Mouse (Mus musculus) mammary gland, adult 2 months (tissue): ENCODE measurements around the gene Tnfsf13. TPM values are rescaled to one million over a fixed set of nuclear protein-coding genes. Genes with fewer than 3 reads are reported as not detected.

Experiments used
- polyA plus RNA-seq: library from polyadenylated mRNA; depleted of rRNA; stranded (reverse); fragments of >200 nt; gene quantifications from 2 replicates; pipeline ENCODE4 v1.2.3, GENCODE M21; 2012; ENCODE audit warnings: low replicate concordance; rRNA removed

The Tnfsf13 gene
- 5.2 and 9.5 TPM in 2 replicates for polyA plus RNA-seq

DNA sequence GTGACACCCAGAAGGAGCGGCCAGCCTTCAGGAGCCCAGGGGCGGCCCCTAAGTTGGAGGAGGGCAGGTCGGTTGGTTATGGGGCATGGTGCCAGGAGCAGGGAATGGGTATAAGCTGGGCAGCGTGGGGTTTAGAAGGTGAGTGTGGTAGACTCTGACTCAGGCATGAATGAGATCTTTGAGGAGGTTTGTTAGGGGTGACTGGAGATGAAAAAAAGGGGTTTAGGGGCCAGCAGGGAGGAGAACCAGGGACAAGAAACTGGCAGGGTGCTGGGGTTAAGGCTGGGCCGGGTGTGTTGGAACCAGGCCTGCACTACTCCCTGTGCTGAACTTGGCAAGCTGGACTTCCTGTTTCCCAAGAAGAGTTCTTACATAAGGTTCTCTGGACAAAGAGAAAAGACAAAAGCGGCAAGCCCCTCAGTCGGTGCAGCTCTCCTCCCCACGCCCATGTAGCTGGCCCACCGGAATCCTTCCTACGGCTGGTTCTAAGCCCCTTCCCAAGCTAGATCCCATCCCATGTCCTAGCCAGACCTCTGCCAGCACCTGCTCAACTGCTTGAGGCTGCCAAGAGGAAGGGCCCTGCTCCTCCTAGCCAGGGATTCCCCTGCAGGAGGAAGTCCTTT, at the start of gene Tnfsf13:
TSS of gene Tnfsf13 (minus strand) at position 259 of the 623 bp plus-strand sequence.

DNA sequence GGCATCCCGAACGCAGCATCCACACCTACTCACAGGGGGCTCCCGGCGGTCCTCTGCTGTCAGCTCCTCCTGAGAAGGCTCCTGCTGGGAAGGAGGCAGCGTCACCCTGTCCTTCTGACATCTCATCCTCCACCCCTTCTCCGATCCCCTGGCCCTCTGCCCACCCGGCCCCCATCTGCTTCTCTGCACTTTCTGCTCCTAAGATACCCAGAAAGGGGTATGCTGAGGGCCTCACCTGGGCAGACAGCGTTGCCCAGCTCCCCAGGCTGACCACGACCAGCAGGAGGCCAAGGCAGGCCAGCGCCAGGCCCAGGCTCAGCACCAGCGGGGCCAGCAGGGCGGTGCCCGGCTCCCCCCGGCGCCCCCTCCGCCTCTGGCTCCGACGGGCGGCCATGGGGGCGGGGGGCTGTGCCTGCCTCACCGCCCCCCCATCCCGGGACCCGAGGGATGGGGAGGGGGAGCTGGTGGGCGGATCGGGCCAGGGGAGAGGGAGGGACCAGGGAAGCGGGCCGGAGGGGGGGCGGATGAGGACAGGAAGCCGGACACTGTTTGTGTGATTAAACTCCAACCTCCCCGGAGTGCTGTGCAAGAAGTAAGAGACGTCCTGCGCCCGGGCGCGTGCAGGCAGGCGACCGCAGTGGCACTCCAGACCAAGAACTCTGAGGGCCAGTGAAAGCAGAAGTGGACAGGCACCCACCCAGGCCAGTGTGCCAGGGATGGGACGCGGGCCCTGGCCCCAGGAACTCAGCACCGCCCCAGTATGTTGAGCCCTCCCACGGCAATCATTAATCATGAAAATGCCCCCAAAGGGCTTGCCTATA, 10.0 kb upstream of the Tnfsf13 start, which contains the start of the genes Tnfsf12 and Tnfsfm13:
TSS of gene Tnfsf12 (minus strand) at position 489 of the 821 bp plus-strand sequence.
TSS of gene Tnfsfm13 (minus strand) at position 738 of the 821 bp plus-strand sequence.

DNA sequence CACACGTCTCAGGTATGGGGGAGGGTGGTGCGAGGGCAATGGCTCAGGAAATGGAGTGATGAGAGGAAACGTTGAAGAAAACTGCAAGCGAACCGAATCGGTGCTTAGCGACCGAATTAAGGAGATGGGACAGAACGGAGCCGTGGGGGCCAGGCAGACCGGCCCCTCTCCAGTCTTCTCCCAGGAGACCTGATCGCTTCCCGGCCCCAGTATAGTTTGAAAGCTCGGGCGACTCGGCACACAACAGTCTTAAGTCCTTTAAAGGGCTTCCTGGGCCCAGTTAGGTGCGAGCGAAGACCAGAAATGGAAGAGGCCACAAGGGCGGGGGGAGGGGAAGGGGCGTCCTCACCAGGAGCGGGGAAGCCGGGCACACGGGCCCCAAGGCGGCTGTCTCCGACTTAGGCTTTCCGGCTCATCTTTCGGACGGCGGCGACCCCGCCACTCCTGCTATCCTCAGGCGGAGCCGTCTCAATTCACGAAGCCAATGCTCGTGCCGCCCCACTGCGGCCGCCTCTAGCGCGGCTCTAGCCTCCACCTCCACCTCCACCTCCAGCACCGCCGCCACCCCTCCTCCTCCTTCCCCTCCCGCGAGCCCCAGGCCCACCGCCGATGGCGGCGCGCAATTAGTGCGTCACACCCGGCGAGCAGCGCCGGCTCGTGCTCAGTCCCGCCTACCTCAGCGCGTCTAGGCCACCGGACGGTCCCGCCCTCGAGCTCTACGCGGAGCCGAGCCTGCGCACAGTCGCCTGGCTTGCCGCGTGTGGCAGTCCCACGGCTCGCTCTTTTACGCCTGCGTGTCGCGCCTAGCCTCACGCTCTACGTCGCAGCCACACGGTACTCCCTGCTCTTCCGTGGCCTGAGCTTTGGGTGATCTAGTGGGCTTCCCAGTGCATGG, 4.0 kb downstream of the Tnfsf13 start, which contains the start of gene Senp3:
TSS of gene Senp3 (minus strand) at position 771 of the 895 bp plus-strand sequence.

DNA sequence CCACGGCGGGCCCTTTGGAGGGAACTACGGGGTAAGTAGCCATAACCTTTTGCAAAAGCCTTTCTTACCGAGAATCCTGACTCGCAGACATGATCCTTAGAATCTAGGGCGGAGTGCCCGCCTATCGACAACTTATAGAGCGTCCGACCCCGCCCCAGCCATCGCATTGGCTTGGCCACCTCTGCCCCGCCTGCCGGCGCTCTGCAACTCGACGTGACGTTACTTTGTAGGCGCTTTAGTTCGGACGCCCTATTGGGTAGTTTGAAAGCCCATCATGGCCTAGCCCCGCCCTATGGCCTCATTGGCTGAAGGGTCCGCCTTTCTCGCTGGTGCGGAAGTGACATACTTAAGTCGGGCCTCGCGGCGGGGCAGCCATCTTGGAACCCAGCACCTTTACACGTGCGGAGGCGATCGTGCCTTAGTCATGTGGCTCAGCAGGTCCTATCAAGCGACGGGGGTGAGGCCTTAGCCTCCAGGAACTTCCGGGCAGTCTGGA, 13.3 kb downstream of the Tnfsf13 start, which contains the start of gene Eif4a1:
TSS of gene Eif4a1 (minus strand) at position 213 of the 496 bp plus-strand sequence.

DNA sequence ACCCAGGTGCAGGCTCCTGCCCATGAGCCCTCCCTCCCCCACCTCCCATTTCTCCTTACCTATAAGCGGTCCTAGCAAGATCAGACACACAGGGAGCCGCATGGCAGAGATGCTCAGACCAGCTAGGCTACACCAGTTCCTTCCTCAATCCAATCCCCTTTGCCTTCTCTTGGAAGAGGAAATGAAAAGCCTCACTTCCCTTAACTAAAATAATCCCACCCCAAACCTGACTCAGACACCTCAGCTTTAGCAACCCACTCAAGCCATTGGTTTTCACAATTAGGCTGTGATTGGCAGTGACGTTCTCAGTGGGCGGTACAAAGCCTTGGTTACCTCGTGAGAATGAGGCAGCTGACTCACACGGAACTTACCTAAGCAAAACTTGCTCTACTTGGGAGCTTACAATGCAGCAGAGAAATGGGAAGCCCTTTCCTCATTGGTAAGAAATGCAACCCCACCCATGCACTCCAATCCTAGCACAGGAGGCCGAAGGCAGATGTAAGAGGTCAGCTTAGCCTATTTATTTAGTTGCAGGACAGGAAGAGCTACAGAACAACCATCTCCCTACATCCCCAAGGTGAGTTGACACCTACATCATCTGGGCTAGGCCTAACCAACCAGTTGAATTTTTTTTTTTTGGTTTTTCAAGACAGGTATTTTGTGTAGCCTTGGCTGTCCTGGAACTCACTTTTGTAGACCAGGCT, 19.5 kb downstream of the Tnfsf13 start, which contains the start of gene Cd68:
TSS of gene Cd68 (minus strand) at position 193 of the 704 bp plus-strand sequence.

DNA sequence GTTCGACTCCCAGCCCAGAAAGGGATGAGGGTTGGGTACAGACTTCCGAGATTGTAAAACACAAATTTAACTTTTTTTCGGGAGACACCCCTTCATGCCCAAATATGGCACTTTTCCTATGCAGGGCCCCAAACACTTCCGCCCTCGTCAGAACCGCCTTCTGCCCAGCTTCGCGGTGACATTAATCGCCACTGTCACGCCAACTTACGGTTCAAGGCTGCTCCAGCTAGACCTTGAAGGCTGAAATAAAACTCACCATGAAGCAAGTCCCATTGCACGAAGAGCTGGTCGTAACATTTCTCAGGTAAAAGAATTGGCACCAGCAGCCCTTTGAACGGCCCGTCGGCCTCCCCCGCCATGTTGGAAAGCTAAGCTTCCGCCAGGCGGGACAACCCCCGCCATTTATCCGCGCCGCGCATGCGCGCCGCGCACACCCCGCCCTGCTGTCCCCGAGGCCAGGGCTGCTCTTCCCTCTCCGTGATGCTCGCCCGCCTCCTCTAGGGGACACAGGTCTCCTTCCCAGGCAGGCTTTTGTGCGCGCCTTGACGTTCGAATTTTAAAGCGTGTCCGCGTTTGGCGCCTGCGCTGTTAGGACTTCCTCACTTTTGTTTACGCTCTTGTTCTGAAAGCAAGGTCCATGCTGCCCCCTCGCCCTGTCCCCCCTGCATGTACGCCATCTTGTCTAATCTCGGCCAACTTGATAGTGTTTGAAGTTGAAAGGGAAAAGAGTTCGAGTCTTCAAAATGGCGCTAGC, 23.2 kb downstream of the Tnfsf13 start, which contains the start of gene Mpdu1:
TSS of gene Mpdu1 (minus strand) at position 430 of the 754 bp plus-strand sequence.

DNA sequence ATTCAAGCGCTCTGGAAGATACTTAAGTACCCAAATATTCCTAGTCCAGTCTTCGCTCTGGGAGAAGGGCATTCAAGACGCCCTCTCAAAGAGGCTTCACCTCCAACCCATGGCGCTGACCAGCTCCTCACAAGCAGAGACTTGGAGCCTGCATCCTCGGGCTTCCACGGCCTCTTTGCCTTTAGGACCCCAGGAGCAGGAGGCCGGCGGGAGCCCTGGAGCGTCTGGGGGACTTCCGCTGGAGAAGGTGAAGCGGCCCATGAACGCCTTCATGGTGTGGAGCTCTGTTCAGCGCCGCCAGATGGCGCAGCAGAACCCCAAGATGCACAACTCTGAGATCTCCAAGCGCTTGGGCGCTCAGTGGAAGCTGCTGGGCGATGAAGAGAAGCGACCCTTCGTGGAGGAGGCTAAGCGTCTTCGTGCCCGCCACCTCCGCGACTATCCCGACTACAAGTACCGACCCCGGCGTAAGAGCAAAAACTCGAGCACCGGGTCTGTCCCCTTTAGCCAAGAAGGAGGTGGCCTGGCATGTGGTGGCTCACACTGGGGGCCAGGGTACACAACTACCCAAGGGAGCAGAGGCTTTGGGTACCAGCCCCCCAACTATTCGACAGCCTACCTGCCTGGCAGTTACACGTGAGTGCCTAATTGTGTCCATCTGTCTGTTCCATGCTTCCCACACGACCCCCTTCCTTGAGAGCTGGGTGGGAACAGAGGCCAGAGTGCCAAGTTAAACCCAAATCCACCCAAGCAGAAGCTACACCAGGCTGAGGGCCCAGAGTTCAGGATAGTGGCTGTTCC, 30.1 kb downstream of the Tnfsf13 start, which contains the start of gene Sox15:
TSS of gene Sox15 (plus strand) at position 51 of the 801 bp plus-strand sequence.

Other genes starting within 250 kb of the Tnfsf13 start
- 0.20 and 0.27 TPM in 2 replicates for gene Dnah2, start 136.7 kb downstream of the Tnfsf13 start, polyA plus RNA-seq
- gene Efnb3, start 125.6 kb downstream of the Tnfsf13 start, polyA plus RNA-seq = 1.1 and 2.5 TPM in 2 replicates
- 19.0 and 19.8 TPM in 2 replicates for gene Wrap53, start 105.5 kb downstream of the Tnfsf13 start, polyA plus RNA-seq
- 122 and 145 TPM in 2 replicates for gene Trp53, start 105.4 kb downstream of the Tnfsf13 start, polyA plus RNA-seq
- 11.6 and 60.5 TPM in 2 replicates for gene Atp1b2, start 79.8 kb downstream of the Tnfsf13 start, polyA plus RNA-seq
- 0.08 TPM in 1 of 2 replicates, not detected in the other for gene Shbg, start 67.9 kb downstream of the Tnfsf13 start, polyA plus RNA-seq
- gene Sat2, start 63.8 kb downstream of the Tnfsf13 start, polyA plus RNA-seq = 2.1 and 6.7 TPM in 2 replicates
- 50.5 and 57.2 TPM in 2 replicates for gene Fxr2, start 52.8 kb downstream of the Tnfsf13 start, polyA plus RNA-seq
- 0.66 and 1.1 TPM in 2 replicates for gene Sox15, start 30.5 kb downstream of the Tnfsf13 start, polyA plus RNA-seq
- 139 and 176 TPM in 2 replicates for gene Mpdu1, start 23.1 kb downstream of the Tnfsf13 start, polyA plus RNA-seq
- gene Cd68, start 19.6 kb downstream of the Tnfsf13 start, polyA plus RNA-seq = 76.8 and 80.0 TPM in 2 replicates
- gene Eif4a1, start 13.4 kb downstream of the Tnfsf13 start, polyA plus RNA-seq = 199 and 324 TPM in 2 replicates
- 40.2 and 91.5 TPM in 2 replicates for gene Senp3, start 3.7 kb downstream of the Tnfsf13 start, polyA plus RNA-seq
- 48.2 and 64.3 TPM in 2 replicates for gene Tnfsf12, start 10.1 kb upstream of the Tnfsf13 start, polyA plus RNA-seq
- 8.4 and 11.1 TPM in 2 replicates for gene Tnfsfm13, start 10.3 kb upstream of the Tnfsf13 start, polyA plus RNA-seq
- 18.0 and 27.0 TPM in 2 replicates for gene Polr2a, start 72.9 kb upstream of the Tnfsf13 start, polyA plus RNA-seq
- not detected in 2 replicates for gene Slc35g3, start 76.2 kb upstream of the Tnfsf13 start, polyA plus RNA-seq
- gene Zbtb4, start 80.1 kb upstream of the Tnfsf13 start, polyA plus RNA-seq = 47.2 and 88.9 TPM in 2 replicates
- 14.0 and 38.5 TPM in 2 replicates for gene Chrnb1, start 110.2 kb upstream of the Tnfsf13 start, polyA plus RNA-seq
- 11.4 and 13.5 TPM in 2 replicates for gene Fgf11, start 116.1 kb upstream of the Tnfsf13 start, polyA plus RNA-seq
- gene Tmem102, start 119.8 kb upstream of the Tnfsf13 start, polyA plus RNA-seq = 4.5 and 10.8 TPM in 2 replicates
- gene Gm39566, start 129.5 kb upstream of the Tnfsf13 start, polyA plus RNA-seq = not detected in 2 replicates
- gene Spem2, start 132.7 kb upstream of the Tnfsf13 start, polyA plus RNA-seq = not detected in 2 replicates
- gene Spem1, start 136.4 kb upstream of the Tnfsf13 start, polyA plus RNA-seq = 0.19 and 0.35 TPM in 2 replicates
- gene Nlgn2, start 152.0 kb upstream of the Tnfsf13 start, polyA plus RNA-seq = 23.5 and 39.4 TPM in 2 replicates
- 180 and 280 TPM in 2 replicates for gene Tmem256, start 152.7 kb upstream of the Tnfsf13 start, polyA plus RNA-seq
- 125 and 161 TPM in 2 replicates for gene Plscr3, start 160.6 kb upstream of the Tnfsf13 start, polyA plus RNA-seq
- 11.8 and 14.1 TPM in 2 replicates for gene Tnk1, start 172.9 kb upstream of the Tnfsf13 start, polyA plus RNA-seq
- gene Tmem95, start 192.2 kb upstream of the Tnfsf13 start, polyA plus RNA-seq = not detected in 2 replicates
- 11.8 and 13.5 TPM in 2 replicates for gene Kctd11, start 195.6 kb upstream of the Tnfsf13 start, polyA plus RNA-seq
- 40.3 and 80.4 TPM in 2 replicates for gene Acap1, start 209.8 kb upstream of the Tnfsf13 start, polyA plus RNA-seq
- 0.80 and 1.1 TPM in 2 replicates for gene 2810408A11Rik, start 215.2 kb upstream of the Tnfsf13 start, polyA plus RNA-seq
- 44.0 and 45.9 TPM in 2 replicates for gene Neurl4, start 215.3 kb upstream of the Tnfsf13 start, polyA plus RNA-seq
- gene Gps2, start 228.1 kb upstream of the Tnfsf13 start, polyA plus RNA-seq = 130 and 139 TPM in 2 replicates
- 301 and 469 TPM in 2 replicates for gene Eif5a, start 236.2 kb upstream of the Tnfsf13 start, polyA plus RNA-seq